Mouse (Mus musculus): ENCODE data around the gene Cenpu. TPM values are rescaled to one million over a fixed set of nuclear protein-coding genes. Genes with fewer than 3 reads are reported as not detected.

Gene Cenpu
- polyA plus RNA-seq, 1 experiment from 2014 or later, result 12.3 TPM

GRCm38 (mm10) chr8:46514027-46514426, 37.8 kb upstream of the Cenpu start:
- H3K4me2 ChIP-seq (ENCODE audit: low read depth, low read length), result no peak overlapping the region
- no peak overlapping the region for H3K4me3 ChIP-seq (ENCODE audit: low read depth, low read length)
- peaks cover 30% of the 10 kb centered on the region for H3K36me3 ChIP-seq (ENCODE audit: control insufficient read depth, insufficient read depth)
- no peaks in the 10 kb centered on the region for H3K9me3 ChIP-seq (replicated peaks; ENCODE audit: control insufficient read depth, low read length)
- ATAC-seq (ENCODE audit: low read depth), result peak; percentile 86
- WGBS (ENCODE audit: insufficient replicate concordance), result 73% methylated on average over 1 of the region's 1 CpGs
- peak overlapping the region; percentile 80 for H3K27ac ChIP-seq (ENCODE audit: low read length)
- no peak overlapping the region for H3K9ac ChIP-seq (ENCODE audit: low read depth, low read length)
- peaks cover 7% of the 10 kb centered on the region for H3K4me1 ChIP-seq (ENCODE audit: control insufficient read depth, low read depth, low read length)
- no peaks in the 10 kb centered on the region for H3K27me3 ChIP-seq (ENCODE audit: control insufficient read depth, insufficient read depth, low read depth, low read length)

DNA sequence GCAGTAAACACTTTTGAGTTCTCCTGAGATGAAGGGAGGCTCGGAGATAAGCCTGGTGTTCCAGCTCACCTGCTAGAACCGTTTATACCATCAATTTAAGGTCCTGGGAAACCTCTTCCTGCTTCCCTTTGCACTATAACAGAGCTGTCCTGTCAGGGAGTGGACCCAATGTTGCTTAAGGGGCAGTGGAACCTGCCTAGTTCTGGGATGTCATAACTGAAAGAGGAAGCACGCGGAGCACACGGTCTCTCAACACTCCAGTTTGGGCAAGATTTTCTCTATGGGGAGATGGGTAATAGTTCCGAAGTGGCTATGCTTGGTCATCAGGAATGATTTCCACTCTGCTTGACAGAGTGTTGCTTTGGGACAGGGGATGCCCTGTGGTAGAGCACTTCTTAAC, 31.2 kb upstream of the Cenpu start:
- H3K27me3 ChIP-seq (ENCODE audit: control insufficient read depth, insufficient read depth, low read depth, low read length), result no peaks in the 10 kb centered on the region
- no peak overlapping the region for H3K9ac ChIP-seq (ENCODE audit: low read depth, low read length)
- WGBS (ENCODE audit: insufficient replicate concordance), result 76% methylated on average over 6 of the region's 6 CpGs
- no peak for ATAC-seq (ENCODE audit: low read depth)
- H3K36me3 ChIP-seq (ENCODE audit: control insufficient read depth, insufficient read depth), result peaks cover 23% of the 10 kb centered on the region
- H3K27ac ChIP-seq (ENCODE audit: low read length), result no peak overlapping the region
- no peak overlapping the region for H3K4me2 ChIP-seq (ENCODE audit: low read depth, low read length)
- no peaks in the 10 kb centered on the region for H3K9me3 ChIP-seq (replicated peaks; ENCODE audit: control insufficient read depth, low read length)
- H3K4me3 ChIP-seq (ENCODE audit: low read depth, low read length), result no peak overlapping the region
- no peaks in the 10 kb centered on the region; the same call in none of the 2 replicates for H3K4me1 ChIP-seq (ENCODE audit: control insufficient read depth, low read depth, low read length)

DNA sequence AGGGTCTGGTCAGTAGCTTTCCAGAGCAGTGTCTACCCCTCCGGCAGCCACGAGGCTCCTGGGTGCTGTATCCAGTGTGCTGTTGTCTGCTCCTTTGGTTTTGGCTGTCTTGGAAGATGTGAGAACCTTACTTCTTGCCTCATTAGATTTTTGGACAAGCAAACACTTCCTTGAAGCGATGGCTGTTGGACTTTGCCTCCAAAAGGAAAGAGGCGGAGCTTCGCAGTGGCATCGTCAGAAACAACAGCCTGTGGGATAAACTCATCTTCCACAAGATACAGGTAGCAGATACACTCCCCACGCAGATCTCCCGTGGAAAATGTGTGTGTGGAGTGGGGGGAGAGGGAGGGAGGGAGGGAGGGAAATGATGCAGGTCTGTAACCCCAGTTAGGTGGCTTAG, 25.7 kb upstream of the Cenpu start:
- no peaks in the 10 kb centered on the region for H3K9me3 ChIP-seq (replicated peaks; ENCODE audit: control insufficient read depth, low read length)
- no peak overlapping the region for H3K9ac ChIP-seq (ENCODE audit: low read depth, low read length)
- H3K36me3 ChIP-seq (ENCODE audit: control insufficient read depth, insufficient read depth), result peaks cover 37% of the 10 kb centered on the region
- no peak overlapping the region for H3K4me3 ChIP-seq (ENCODE audit: low read depth, low read length)
- H3K27ac ChIP-seq (ENCODE audit: low read length), result no peak overlapping the region
- 78% methylated on average over 8 of the region's 8 CpGs for WGBS (ENCODE audit: insufficient replicate concordance)
- H3K4me2 ChIP-seq (ENCODE audit: low read depth, low read length), result no peak overlapping the region
- H3K4me1 ChIP-seq (ENCODE audit: control insufficient read depth, low read depth, low read length), result no peaks in the 10 kb centered on the region; the same call in none of the 2 replicates
- no peaks in the 10 kb centered on the region for H3K27me3 ChIP-seq (ENCODE audit: control insufficient read depth, insufficient read depth, low read depth, low read length)
- no peak for ATAC-seq (ENCODE audit: low read depth)

GRCm38 (mm10) chr8:46526821-46527220, 25.0 kb upstream of the Cenpu start:
- Histone ChIP-seq H3K4me3 (ENCODE audit: low read depth, low read length) (no peak overlapping the region), H3K4me2 (ENCODE audit: low read depth, low read length) (no peak overlapping the region), H3K27ac (ENCODE audit: low read length) (no peak overlapping the region), H3K36me3 (ENCODE audit: control insufficient read depth, insufficient read depth) (peaks cover 43% of the 10 kb centered on the region), H3K9me3 (replicated peaks; ENCODE audit: control insufficient read depth, low read length) (no peaks in the 10 kb centered on the region), H3K9ac (ENCODE audit: low read depth, low read length) (no peak overlapping the region), H3K27me3 (ENCODE audit: control insufficient read depth, insufficient read depth, low read depth, low read length) (no peaks in the 10 kb centered on the region), H3K4me1 (ENCODE audit: control insufficient read depth, low read depth, low read length) (no peaks in the 10 kb centered on the region; the same call in none of the 2 replicates)
- WGBS (ENCODE audit: insufficient replicate concordance), result 72% methylated on average over 10 of the region's 10 CpGs
- ATAC-seq (ENCODE audit: low read depth), result no peak

GRCm38 (mm10) chr8:46529508-46529907, 22.3 kb upstream of the Cenpu start:
- H3K27me3 ChIP-seq (ENCODE audit: control insufficient read depth, insufficient read depth, low read depth, low read length), result no peaks in the 10 kb centered on the region
- H3K9me3 ChIP-seq (replicated peaks; ENCODE audit: control insufficient read depth, low read length), result no peaks in the 10 kb centered on the region
- WGBS (ENCODE audit: insufficient replicate concordance), result 70% methylated on average over 4 of the region's 4 CpGs
- H3K4me3 ChIP-seq (ENCODE audit: low read depth, low read length), result no peak overlapping the region
- peak; percentile 88 for ATAC-seq (ENCODE audit: low read depth)
- H3K36me3 ChIP-seq (ENCODE audit: control insufficient read depth, insufficient read depth), result peaks cover 44% of the 10 kb centered on the region
- no peak overlapping the region for H3K9ac ChIP-seq (ENCODE audit: low read depth, low read length)
- no peaks in the 10 kb centered on the region; the same call in 1 of the 2 replicates for H3K4me1 ChIP-seq (ENCODE audit: control insufficient read depth, low read depth, low read length)
- H3K27ac ChIP-seq (ENCODE audit: low read length), result peak overlapping the region; percentile 33; the same call in 1 of the 2 replicates
- H3K4me2 ChIP-seq (ENCODE audit: low read depth, low read length), result no peak overlapping the region

GRCm38 (mm10) chr8:46530541-46530940, 21.3 kb upstream of the Cenpu start:
- Histone ChIP-seq H3K27me3 (ENCODE audit: control insufficient read depth, insufficient read depth, low read depth, low read length) (no peaks in the 10 kb centered on the region), H3K4me2 (ENCODE audit: low read depth, low read length) (no peak overlapping the region), H3K4me1 (ENCODE audit: control insufficient read depth, low read depth, low read length) (no peaks in the 10 kb centered on the region; the same call in 1 of the 2 replicates), H3K9me3 (replicated peaks; ENCODE audit: control insufficient read depth, low read length) (no peaks in the 10 kb centered on the region), H3K4me3 (ENCODE audit: low read depth, low read length) (no peak overlapping the region), H3K9ac (ENCODE audit: low read depth, low read length) (no peak overlapping the region), H3K36me3 (ENCODE audit: control insufficient read depth, insufficient read depth) (peaks cover 47% of the 10 kb centered on the region), H3K27ac (ENCODE audit: low read length) (no peak overlapping the region)
- no peak for ATAC-seq (ENCODE audit: low read depth)
- WGBS (ENCODE audit: insufficient replicate concordance), result 58% methylated on average over 4 of the region's 4 CpGs

- 64% methylated on average over 7 of the region's 7 CpGs for WGBS (ENCODE audit: insufficient replicate concordance)
- Histone ChIP-seq H3K9me3 (replicated peaks; ENCODE audit: control insufficient read depth, low read length) (no peaks in the 10 kb centered on the region), H3K36me3 (ENCODE audit: control insufficient read depth, insufficient read depth) (peaks cover 45% of the 10 kb centered on the region), H3K4me2 (ENCODE audit: low read depth, low read length) (no peak overlapping the region), H3K4me1 (ENCODE audit: control insufficient read depth, low read depth, low read length) (peaks cover 2% of the 10 kb centered on the region), H3K27ac (ENCODE audit: low read length) (no peak overlapping the region), H3K4me3 (ENCODE audit: low read depth, low read length) (no peak overlapping the region), H3K9ac (ENCODE audit: low read depth, low read length) (no peak overlapping the region), H3K27me3 (ENCODE audit: control insufficient read depth, insufficient read depth, low read depth, low read length) (no peaks in the 10 kb centered on the region)
- no peak for ATAC-seq (ENCODE audit: low read depth)
Observed at GRCm38 (mm10) chr8:46533926-46534325, 17.9 kb upstream of the Cenpu start.

DNA sequence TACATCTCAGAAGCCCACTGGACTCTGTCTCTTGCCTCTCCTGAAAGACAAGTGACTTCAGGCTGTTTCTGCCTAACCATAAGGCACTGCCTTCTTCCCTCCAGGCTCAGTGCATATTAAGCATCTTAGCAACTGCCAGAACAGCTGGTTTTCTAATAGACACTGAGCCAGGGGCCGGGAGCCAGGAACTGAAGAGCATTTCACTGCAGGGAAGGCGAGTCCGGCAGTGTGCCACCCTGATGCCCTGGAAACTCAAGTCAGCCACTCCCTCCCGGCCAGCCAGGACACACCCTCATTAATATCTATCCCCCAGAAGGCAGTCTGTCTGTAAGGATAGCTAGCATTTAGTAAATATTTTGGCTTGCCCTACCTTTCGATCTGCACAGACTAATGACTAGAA, 12.1 kb upstream of the Cenpu start:
- no peaks in the 10 kb centered on the region for H3K9me3 ChIP-seq (replicated peaks; ENCODE audit: control insufficient read depth, low read length)
- H3K4me1 ChIP-seq (ENCODE audit: control insufficient read depth, low read depth, low read length), result peaks cover 30% of the 10 kb centered on the region
- 20% methylated on average over 5 of the region's 5 CpGs for WGBS (ENCODE audit: insufficient replicate concordance)
- no peaks in the 10 kb centered on the region for H3K27me3 ChIP-seq (ENCODE audit: control insufficient read depth, insufficient read depth, low read depth, low read length)
- peak overlapping the region; percentile 90 for H3K27ac ChIP-seq (ENCODE audit: low read length)
- ATAC-seq (ENCODE audit: low read depth), result peak; percentile 97
- H3K4me3 ChIP-seq (ENCODE audit: low read depth, low read length), result peak overlapping the region; percentile 22
- peak overlapping the region; percentile 62 for H3K9ac ChIP-seq (ENCODE audit: low read depth, low read length)
- H3K36me3 ChIP-seq (ENCODE audit: control insufficient read depth, insufficient read depth), result peaks cover 16% of the 10 kb centered on the region
- peak overlapping the region; percentile 64 for H3K4me2 ChIP-seq (ENCODE audit: low read depth, low read length)

DNA sequence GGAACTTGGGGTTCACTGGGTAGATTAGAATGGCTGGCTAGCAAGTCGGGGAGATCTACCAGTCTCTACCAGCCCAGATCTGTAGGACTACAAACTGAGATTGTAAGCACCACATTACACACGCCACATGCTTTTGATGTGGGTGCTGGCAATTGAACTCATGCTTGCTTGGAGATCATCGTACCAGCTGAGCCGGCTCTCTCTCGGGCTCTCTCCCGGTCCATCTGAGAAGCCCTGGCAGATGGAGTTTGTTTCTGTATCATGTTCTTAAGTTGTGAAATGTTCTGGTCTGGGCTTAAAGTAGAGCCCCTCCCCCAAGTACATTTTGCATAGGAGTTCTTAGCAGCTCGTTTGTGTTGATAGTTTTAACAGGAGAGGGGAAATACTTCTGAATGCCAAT, 8.6 kb upstream of the Cenpu start:
- H3K27me3 ChIP-seq (ENCODE audit: control insufficient read depth, insufficient read depth, low read depth, low read length), result no peaks in the 10 kb centered on the region
- no peak overlapping the region for H3K4me3 ChIP-seq (ENCODE audit: low read depth, low read length)
- H3K36me3 ChIP-seq (ENCODE audit: control insufficient read depth, insufficient read depth), result no peaks in the 10 kb centered on the region
- WGBS (ENCODE audit: insufficient replicate concordance), result 71% methylated on average over 7 of the region's 7 CpGs
- H3K27ac ChIP-seq (ENCODE audit: low read length), result 0 out of 2 replicates have a peak overlapping the region, but pooled peaks have one; percentile 9
- H3K9me3 ChIP-seq (replicated peaks; ENCODE audit: control insufficient read depth, low read length), result no peaks in the 10 kb centered on the region
- ATAC-seq (ENCODE audit: low read depth), result no peak
- no peak overlapping the region for H3K9ac ChIP-seq (ENCODE audit: low read depth, low read length)
- H3K4me1 ChIP-seq (ENCODE audit: control insufficient read depth, low read depth, low read length), result peaks cover 59% of the 10 kb centered on the region
- H3K4me2 ChIP-seq (ENCODE audit: low read depth, low read length), result no peak overlapping the region

Measured in liver, embryonic 16.5 days (tissue).